Mouse (Mus musculus) heart, postnatal 0 days (tissue): ENCODE data around the gene Sh2d3c.

Experiments used
- CTCF ChIP-seq: IDR thresholded peaks from 2 replicates; pipeline ENCODE4 v1.5.1; 2016; ENCODE audit warnings: antibody characterized with exemption, control low read depth, low read depth
- EP300 ChIP-seq: IDR thresholded peaks from 2 replicates; pipeline ENCODE4 v1.6.1; 2016; ENCODE audit warnings: antibody characterized with exemption, low read depth

- TF ChIP-seq EP300, result no peak; the same call in 1 of the 2 replicates
- TF ChIP-seq CTCF, result no peak
These were observed 35.8 kb downstream of the Sh2d3c start for GRCm38 (mm10) chr2:32756674-32757055.
